ENCODE assay signal across 24 mouse cellular contexts in genomic region chr19:49360715-49361114, GRCm38 (mm10).
A peak's percentile ranks its signal among the peaks of the same experiment; 100 is the strongest.
DNase-seq lines count a peak whose midpoint lies in the region; ATAC-seq and TF ChIP-seq lines count a peak whose summit lies in the region.
"Had no signal": no experiment of that assay in that cellular context is flagged by ENCODE, and none has a peak within 500 bp of the region (broad histone marks: within the 10 kb centered on the region; RNA-seq: fewer than 3 reads in every experiment).

No protein-coding gene starts in this region.

- no peak overlapping the region for H3K27ac ChIP-seq in liver, adult 2 months (replicated peaks; ENCODE audit: insufficient read depth, low read depth, low read length)
- no peak overlapping the region for H3K27ac ChIP-seq in liver, postnatal 0 days (ENCODE audit: low read depth)
- H3K27ac ChIP-seq in forebrain, embryonic 13.5 days: no peak overlapping the region
- no peak overlapping the region for H3K27ac ChIP-seq in forebrain, embryonic 16.5 days (ENCODE audit: low read length)
- H3K27ac ChIP-seq: heart, adult 2 months; heart, embryonic 10.5 days; heart, embryonic 13.5 days; hindbrain, embryonic 14.5 days; hindbrain, postnatal 0 days had no signal

- peak; percentile 88 for DNase-seq in liver, adult 2 months (ENCODE audit: extremely low read depth, low read depth, low spot score)
- no peak for DNase-seq in liver, postnatal 0 days
- peak; percentile 2 for DNase-seq in R1 (ENCODE audit: low read depth, low spot score)
- DNase-seq in adrenal gland, postnatal 4 days (ENCODE audit: low spot score in 2 of 2): no peak
- no peak for DNase-seq in kidney, postnatal 25 days
- DNase-seq: adrenal gland, adult 2 months; adrenal gland, postnatal 14 days; cerebellum, adult 18-20 months; cerebellum, adult 9-10 months; cerebellum, postnatal 14 days; gastrocnemius, postnatal 25 days; heart, adult 2 months; heart, postnatal 14 days; heart, postnatal 4 days; kidney, adult 18-20 months had no signal

- TF ChIP-seq POLR2A in liver, adult 2 months (IDR thresholded peaks at IDR 0.05; ENCODE audit: extremely low read depth, insufficient read depth, low read length): no peak

- no peaks in the 10 kb centered on the region; the same call in 1 of the 2 replicates for H3K9me3 ChIP-seq in liver, postnatal 0 days (ENCODE audit: low read length)
- H3K9me3 ChIP-seq in forebrain, embryonic 13.5 days (replicated peaks): no peaks in the 10 kb centered on the region
- H3K9me3 ChIP-seq in forebrain, embryonic 16.5 days (ENCODE audit: control insufficient read depth, low read length): no peaks in the 10 kb centered on the region
- H3K9me3 ChIP-seq: heart, embryonic 10.5 days; heart, embryonic 13.5 days had no signal

- TF ChIP-seq CTCF in liver, adult 2 months (IDR thresholded peaks at IDR 0.05; ENCODE audit: low read depth, low read length): no peak
- TF ChIP-seq CTCF in liver, postnatal 0 days (IDR thresholded peaks at IDR 0.05; ENCODE audit: low read depth): no peak

- no peak overlapping the region for H3K4me3 ChIP-seq in liver, adult 2 months (ENCODE audit: insufficient read depth, low read depth, low read length)
- no peak overlapping the region for H3K4me3 ChIP-seq in liver, postnatal 0 days (ENCODE audit: low read depth, low read length)
- no peak overlapping the region for H3K4me3 ChIP-seq in forebrain, embryonic 13.5 days
- H3K4me3 ChIP-seq in forebrain, embryonic 16.5 days (replicated peaks; ENCODE audit: low read length): no peak overlapping the region
- H3K4me3 ChIP-seq: heart, adult 2 months; heart, embryonic 10.5 days; heart, embryonic 13.5 days had no signal

- WGBS in liver, adult 2 months: 61% methylated on average over 5 of the region's 5 CpGs
- WGBS in liver, postnatal 0 days (ENCODE audit: insufficient replicate concordance): 72% methylated on average over 5 of the region's 5 CpGs
- WGBS in forebrain, embryonic 13.5 days: 77% methylated on average over 5 of the region's 5 CpGs
- 55% methylated on average over 5 of the region's 5 CpGs for WGBS in forebrain, embryonic 16.5 days

- no peak overlapping the region for H3K9ac ChIP-seq in liver, adult 2 months (ENCODE audit: low read depth, low read length)
- no peak overlapping the region for H3K9ac ChIP-seq in liver, postnatal 0 days (replicated peaks)
- H3K9ac ChIP-seq in forebrain, embryonic 13.5 days: no peak overlapping the region
- no peak overlapping the region for H3K9ac ChIP-seq in forebrain, embryonic 16.5 days (replicated peaks; ENCODE audit: low read depth, low read length)
- H3K9ac ChIP-seq: heart, embryonic 13.5 days; hindbrain, embryonic 14.5 days had no signal

- no peaks in the 10 kb centered on the region for H3K79me2 ChIP-seq in liver, adult 2 months (ENCODE audit: control insufficient read depth, insufficient read depth, low read length)

- no peak for TF ChIP-seq EP300 in liver, postnatal 0 days (IDR thresholded peaks at IDR 0.05; ENCODE audit: low read depth)

- no peak for ATAC-seq in liver, postnatal 0 days
- peak; percentile 38; the same call in 1 of the 2 replicates for ATAC-seq in forebrain, embryonic 13.5 days
- ATAC-seq in forebrain, embryonic 16.5 days: peak; percentile 71
- ATAC-seq: hindbrain, postnatal 0 days; inflammation-experienced regulatory T-cells, adult 6 months; intestine, embryonic 16.5 days; Patski had no signal

- no peaks in the 10 kb centered on the region for H3K27me3 ChIP-seq in liver, adult 2 months (ENCODE audit: control insufficient read depth, insufficient read depth, low read length)
- no peaks in the 10 kb centered on the region for H3K27me3 ChIP-seq in liver, postnatal 0 days (ENCODE audit: insufficient read depth, low read length)
- H3K27me3 ChIP-seq in forebrain, embryonic 13.5 days: no peaks in the 10 kb centered on the region
- no peaks in the 10 kb centered on the region for H3K27me3 ChIP-seq in forebrain, embryonic 16.5 days (replicated peaks; ENCODE audit: control insufficient read depth, insufficient read depth, low read length)
- H3K27me3 ChIP-seq: heart, embryonic 13.5 days had no signal

- H3K4me2 ChIP-seq in liver, postnatal 0 days (ENCODE audit: low read depth, low read length): no peak overlapping the region
- H3K4me2 ChIP-seq in forebrain, embryonic 13.5 days: peak overlapping the region; percentile 27; the same call in 1 of the 2 replicates
- H3K4me2 ChIP-seq in forebrain, embryonic 16.5 days (ENCODE audit: low read length): no peak overlapping the region
- H3K4me2 ChIP-seq: heart, embryonic 13.5 days; hindbrain, embryonic 14.5 days had no signal

- H3K36me3 ChIP-seq in liver, adult 2 months (ENCODE audit: control insufficient read depth, insufficient read depth, low read length): no peaks in the 10 kb centered on the region
- no peaks in the 10 kb centered on the region for H3K36me3 ChIP-seq in liver, postnatal 0 days (replicated peaks; ENCODE audit: insufficient read depth, low read length)
- no peaks in the 10 kb centered on the region for H3K36me3 ChIP-seq in forebrain, embryonic 13.5 days (ENCODE audit: poor library complexity, severe bottlenecking)
- H3K36me3 ChIP-seq in forebrain, embryonic 16.5 days (ENCODE audit: control insufficient read depth, insufficient read depth): no peaks in the 10 kb centered on the region
- H3K36me3 ChIP-seq: heart, embryonic 10.5 days; heart, embryonic 13.5 days had no signal

- peaks cover 5% of the 10 kb centered on the region; the same call in 1 of the 2 replicates for H3K4me1 ChIP-seq in liver, adult 2 months (ENCODE audit: control insufficient read depth, insufficient read depth, low read length)
- no peaks in the 10 kb centered on the region for H3K4me1 ChIP-seq in liver, postnatal 0 days (ENCODE audit: insufficient read depth)
- peaks cover 5% of the 10 kb centered on the region for H3K4me1 ChIP-seq in forebrain, embryonic 13.5 days
- peaks cover 4% of the 10 kb centered on the region for H3K4me1 ChIP-seq in forebrain, embryonic 16.5 days (replicated peaks; ENCODE audit: control insufficient read depth, insufficient read depth, low read length)
- H3K4me1 ChIP-seq: heart, embryonic 10.5 days; heart, embryonic 13.5 days had no signal

Comparison
In these comparisons a context has a peak if more than half of its experiments do, and no peak if none do; other contexts are left out.
1. DNase-seq: peak in liver, adult 2 months (single experiment) and R1 (single experiment); none in liver, postnatal 0 days (single experiment), adrenal gland, postnatal 4 days (0 of 2) and kidney, postnatal 25 days (0 of 2).